Mouse (Mus musculus): ENCODE measurements around the gene Dtx3. TPM values are rescaled to one million over a fixed set of nuclear protein-coding genes. Genes with fewer than 3 reads are reported as not detected.
"Not testable (repeated sequence)": the region's sequence is repeated elsewhere in the genome, so short reads cannot be mapped to it uniquely, and the experiment has no call there.

The Dtx3 gene
- polyA plus RNA-seq, 1 experiment from 2014 or later: 83.0 TPM

DNA sequence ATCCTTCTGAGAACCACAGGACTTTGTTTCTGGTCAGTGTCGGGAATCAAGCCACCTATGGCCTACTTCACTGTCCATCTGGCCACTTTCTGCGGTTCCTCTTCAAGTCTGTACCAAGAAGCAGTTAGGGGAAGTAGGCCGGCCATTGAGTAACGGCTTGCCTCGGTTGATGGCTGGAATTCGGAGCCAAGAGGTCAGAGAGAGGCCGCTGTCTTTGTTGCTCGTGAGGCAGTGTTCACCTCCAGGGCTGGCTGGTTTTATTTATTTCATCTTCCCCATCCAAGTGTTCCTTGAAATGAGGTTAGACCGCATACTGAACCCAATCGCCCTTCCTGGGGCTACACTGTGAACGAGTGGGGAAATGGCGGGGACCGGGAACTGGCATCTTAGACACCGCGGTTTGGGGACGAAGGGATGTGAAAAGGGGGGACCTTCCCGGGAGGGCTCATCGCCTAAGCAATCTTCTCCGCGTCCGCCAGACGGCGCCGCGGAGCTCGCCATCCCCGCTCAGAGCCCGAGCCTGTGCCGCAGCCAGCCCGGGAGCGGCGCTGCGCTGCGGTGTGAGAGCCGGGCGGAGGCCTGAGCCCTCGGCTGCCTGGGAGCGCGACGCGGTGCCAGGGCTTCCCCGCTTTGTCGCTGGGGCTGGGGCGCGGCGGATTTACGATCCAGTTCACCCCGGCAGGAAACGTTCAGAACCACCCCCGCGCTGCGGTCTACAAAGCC lies 30.7 kb downstream of the Dtx3 start, which contains the start of gene B4galnt1:
TSS of gene B4galnt1 (plus strand) at position 595 of the 723 bp plus-strand sequence.
- no peaks in the 10 kb centered on the region for H3K9me3 ChIP-seq (replicated peaks; ENCODE audit: control insufficient read depth, low read length)
- 3% methylated on average over 50 of the region's 52 CpGs for WGBS (ENCODE audit: insufficient replicate concordance)
- H3K36me3 ChIP-seq (ENCODE audit: control insufficient read depth, insufficient read depth, low read length): no peaks in the 10 kb centered on the region
- peak within 1 kb of the TSS; percentile 84 for H3K4me2 ChIP-seq
- peaks cover 19% of the 10 kb centered on the region for H3K4me1 ChIP-seq (ENCODE audit: control insufficient read depth, insufficient read depth, low read length)
- ATAC-seq (replicated peaks; ENCODE audit: insufficient number of reproducible peaks, low FRiP score, low TSS enrichment): peak; percentile 37
- peak within 1 kb of the TSS; percentile 58 for H3K4me3 ChIP-seq (ENCODE audit: low read depth, low read length)
- H3K27me3 ChIP-seq (ENCODE audit: control insufficient read depth, insufficient read depth, low read length): peaks cover 62% of the 10 kb centered on the region
- no peak within 1 kb of the TSS for H3K27ac ChIP-seq (ENCODE audit: low read depth, low read length)
- H3K9ac ChIP-seq (ENCODE audit: low read depth, low read length): peak within 1 kb of the TSS; percentile 61; the same call in 1 of the 2 replicates

DNA sequence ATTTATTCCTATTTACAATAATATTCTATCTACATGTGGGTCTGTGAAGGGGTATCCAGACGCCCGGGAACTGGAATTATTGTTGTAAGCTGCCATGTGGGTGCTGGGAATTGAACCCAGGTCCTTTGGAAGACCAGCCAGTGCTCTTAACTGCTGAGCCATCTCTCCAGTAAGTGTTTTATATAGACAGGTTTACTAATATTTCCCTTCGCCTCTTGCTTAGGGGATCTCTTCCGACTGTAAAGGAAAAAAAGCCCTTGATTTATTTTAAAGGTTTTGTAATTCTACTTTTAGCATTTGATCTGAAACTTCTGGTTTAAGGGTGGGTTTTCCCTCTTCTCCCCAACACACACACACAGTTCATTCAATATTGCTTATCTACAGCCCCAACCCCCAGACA lies 31.3 kb downstream of the Dtx3 start:
- Histone ChIP-seq H3K4me1 (ENCODE audit: control insufficient read depth, insufficient read depth, low read length) (peaks cover 19% of the 10 kb centered on the region), H3K27me3 (ENCODE audit: control insufficient read depth, insufficient read depth, low read length) (peaks cover 56% of the 10 kb centered on the region)
- ATAC-seq (replicated peaks; ENCODE audit: insufficient number of reproducible peaks, low FRiP score, low TSS enrichment): no peak

GRCm38 (mm10) chr10:127162771-127163261 lies 32.7 kb downstream of the Dtx3 start:
- H3K9me3 ChIP-seq (replicated peaks; ENCODE audit: control insufficient read depth, low read length); ATAC-seq (replicated peaks; ENCODE audit: insufficient number of reproducible peaks, low FRiP score, low TSS enrichment); H3K9ac ChIP-seq (ENCODE audit: low read depth, low read length); H3K36me3 ChIP-seq (ENCODE audit: control insufficient read depth, insufficient read depth, low read length); H3K4me3 ChIP-seq (ENCODE audit: low read depth, low read length); H3K4me2 ChIP-seq; H3K27ac ChIP-seq (ENCODE audit: low read depth, low read length): not testable (repeated sequence)
- H3K27me3 ChIP-seq (ENCODE audit: control insufficient read depth, insufficient read depth, low read length): peaks cover 43% of the 10 kb centered on the region
- WGBS (ENCODE audit: insufficient replicate concordance): 40% methylated on average over 7 of the region's 7 CpGs
- peaks cover 18% of the 10 kb centered on the region for H3K4me1 ChIP-seq (ENCODE audit: control insufficient read depth, insufficient read depth, low read length)

More for the DNA sequence above, 31.3 kb downstream of the Dtx3 start:
- H3K9me3 ChIP-seq (replicated peaks; ENCODE audit: control insufficient read depth, low read length): no peaks in the 10 kb centered on the region
- H3K27ac ChIP-seq (ENCODE audit: low read depth, low read length): no peak overlapping the region
- H3K9ac ChIP-seq (ENCODE audit: low read depth, low read length): no peak overlapping the region
- no peaks in the 10 kb centered on the region for H3K36me3 ChIP-seq (ENCODE audit: control insufficient read depth, insufficient read depth, low read length)
- no peak overlapping the region for H3K4me2 ChIP-seq
- no peak overlapping the region for H3K4me3 ChIP-seq (ENCODE audit: low read depth, low read length)
- 83% methylated on average over 4 of the region's 4 CpGs for WGBS (ENCODE audit: insufficient replicate concordance)

DNA sequence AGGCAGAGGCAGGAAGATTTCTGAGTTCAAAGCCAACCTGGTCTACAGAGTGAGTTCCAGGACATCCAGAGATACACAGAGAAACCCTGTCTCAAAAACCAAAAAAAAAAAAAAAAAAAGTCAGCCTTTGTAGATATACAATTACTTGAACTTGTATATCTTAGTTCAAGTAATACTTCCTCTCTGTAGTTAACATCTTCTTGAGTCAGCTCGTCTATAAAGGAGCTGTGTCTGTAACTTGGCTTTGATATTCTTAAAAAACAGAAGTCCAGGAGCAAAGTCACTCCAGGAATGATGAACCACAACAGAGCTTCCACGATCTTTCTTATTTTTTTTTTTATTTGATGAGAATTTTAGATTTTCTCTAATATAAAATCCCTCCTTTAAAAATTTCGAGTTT lies 34.8 kb downstream of the Dtx3 start:
- H3K36me3 ChIP-seq (ENCODE audit: control insufficient read depth, insufficient read depth, low read length): no peaks in the 10 kb centered on the region
- 67% methylated on average over 3 of the region's 3 CpGs for WGBS (ENCODE audit: insufficient replicate concordance)
- no peak overlapping the region for H3K9ac ChIP-seq (ENCODE audit: low read depth, low read length)
- H3K27me3 ChIP-seq (ENCODE audit: control insufficient read depth, insufficient read depth, low read length): peaks cover 23% of the 10 kb centered on the region
- ATAC-seq (replicated peaks; ENCODE audit: insufficient number of reproducible peaks, low FRiP score, low TSS enrichment): no peak
- H3K4me3 ChIP-seq (ENCODE audit: low read depth, low read length): no peak overlapping the region
- H3K27ac ChIP-seq (ENCODE audit: low read depth, low read length): no peak overlapping the region
- H3K9me3 ChIP-seq (replicated peaks; ENCODE audit: control insufficient read depth, low read length): no peaks in the 10 kb centered on the region
- H3K4me1 ChIP-seq (ENCODE audit: control insufficient read depth, insufficient read depth, low read length): peaks cover 9% of the 10 kb centered on the region
- no peak overlapping the region for H3K4me2 ChIP-seq

DNA sequence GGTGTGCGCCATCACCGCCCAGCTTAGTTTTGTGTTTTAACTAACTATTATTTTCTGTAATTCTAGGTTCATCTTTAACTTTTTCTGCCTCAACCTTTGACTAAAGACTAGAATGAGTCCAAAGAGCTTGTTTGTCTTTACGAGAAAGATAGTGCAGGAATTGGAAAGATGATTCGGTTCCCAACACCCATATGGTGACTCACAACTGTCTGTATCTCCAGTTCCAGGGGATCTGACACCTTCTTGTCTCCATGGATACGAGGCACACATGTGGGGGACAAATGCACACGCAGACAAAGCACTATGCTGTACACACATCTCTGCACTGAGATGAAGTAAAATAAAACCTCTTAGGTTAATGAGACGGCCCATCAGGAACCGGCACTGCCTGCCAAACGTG lies 35.4 kb downstream of the Dtx3 start:
- Histone ChIP-seq H3K9ac (ENCODE audit: low read depth, low read length) (no peak overlapping the region), H3K4me2 (no peak overlapping the region)
- WGBS (ENCODE audit: insufficient replicate concordance): 79% methylated on average over 9 of the region's 9 CpGs

GRCm38 (mm10) chr10:127158471-127158870 lies 37.1 kb downstream of the Dtx3 start:
- WGBS (ENCODE audit: insufficient replicate concordance): 61% methylated on average over 3 of the region's 3 CpGs
- ATAC-seq (replicated peaks; ENCODE audit: insufficient number of reproducible peaks, low FRiP score, low TSS enrichment): no peak
- Histone ChIP-seq H3K9ac (ENCODE audit: low read depth, low read length) (no peak overlapping the region), H3K27ac (ENCODE audit: low read depth, low read length) (no peak overlapping the region), H3K4me1 (ENCODE audit: control insufficient read depth, insufficient read depth, low read length) (no peaks in the 10 kb centered on the region), H3K36me3 (ENCODE audit: control insufficient read depth, insufficient read depth, low read length) (no peaks in the 10 kb centered on the region), H3K27me3 (ENCODE audit: control insufficient read depth, insufficient read depth, low read length) (peaks cover 5% of the 10 kb centered on the region; the same call in 1 of the 2 replicates), H3K4me2 (no peak overlapping the region), H3K9me3 (replicated peaks; ENCODE audit: control insufficient read depth, low read length) (no peaks in the 10 kb centered on the region), H3K4me3 (ENCODE audit: low read depth, low read length) (no peak overlapping the region)

More for the DNA sequence above, 35.4 kb downstream of the Dtx3 start:
- Histone ChIP-seq H3K36me3 (ENCODE audit: control insufficient read depth, insufficient read depth, low read length) (no peaks in the 10 kb centered on the region), H3K27ac (ENCODE audit: low read depth, low read length) (no peak overlapping the region), H3K4me1 (ENCODE audit: control insufficient read depth, insufficient read depth, low read length) (0 out of 2 replicates have a peak, but pooled peaks cover 4% of the 10 kb centered on the region), H3K4me3 (ENCODE audit: low read depth, low read length) (no peak overlapping the region), H3K9me3 (replicated peaks; ENCODE audit: control insufficient read depth, low read length) (no peaks in the 10 kb centered on the region), H3K27me3 (ENCODE audit: control insufficient read depth, insufficient read depth, low read length) (peaks cover 16% of the 10 kb centered on the region; the same call in 1 of the 2 replicates)
- ATAC-seq (replicated peaks; ENCODE audit: insufficient number of reproducible peaks, low FRiP score, low TSS enrichment): no peak

- H3K9ac ChIP-seq (ENCODE audit: low read depth, low read length): no peak overlapping the region
- 67% methylated on average over 1 of the region's 1 CpGs for WGBS (ENCODE audit: insufficient replicate concordance)
- no peaks in the 10 kb centered on the region for H3K4me1 ChIP-seq (ENCODE audit: control insufficient read depth, insufficient read depth, low read length)
- H3K4me3 ChIP-seq (ENCODE audit: low read depth, low read length): no peak overlapping the region
- ATAC-seq (replicated peaks; ENCODE audit: insufficient number of reproducible peaks, low FRiP score, low TSS enrichment): no peak
- H3K4me2 ChIP-seq: no peak overlapping the region
- H3K27ac ChIP-seq (ENCODE audit: low read depth, low read length): no peak overlapping the region
- no peaks in the 10 kb centered on the region for H3K9me3 ChIP-seq (replicated peaks; ENCODE audit: control insufficient read depth, low read length)
- no peaks in the 10 kb centered on the region for H3K27me3 ChIP-seq (ENCODE audit: control insufficient read depth, insufficient read depth, low read length)
- no peaks in the 10 kb centered on the region for H3K36me3 ChIP-seq (ENCODE audit: control insufficient read depth, insufficient read depth, low read length)
Observed at GRCm38 (mm10) chr10:127156511-127156910, 39.0 kb downstream of the Dtx3 start.

GRCm38 (mm10) chr10:127156089-127156488 lies 39.4 kb downstream of the Dtx3 start:
- no peaks in the 10 kb centered on the region for H3K4me1 ChIP-seq (ENCODE audit: control insufficient read depth, insufficient read depth, low read length)
- H3K27me3 ChIP-seq (ENCODE audit: control insufficient read depth, insufficient read depth, low read length): no peaks in the 10 kb centered on the region
- H3K27ac ChIP-seq (ENCODE audit: low read depth, low read length): no peak overlapping the region
- H3K4me2 ChIP-seq: no peak overlapping the region
- H3K9ac ChIP-seq (ENCODE audit: low read depth, low read length): no peak overlapping the region
- no peak for ATAC-seq (replicated peaks; ENCODE audit: insufficient number of reproducible peaks, low FRiP score, low TSS enrichment)
- 78% methylated on average over 1 of the region's 1 CpGs for WGBS (ENCODE audit: insufficient replicate concordance)
- H3K36me3 ChIP-seq (ENCODE audit: control insufficient read depth, insufficient read depth, low read length): no peaks in the 10 kb centered on the region
- no peak overlapping the region for H3K4me3 ChIP-seq (ENCODE audit: low read depth, low read length)
- H3K9me3 ChIP-seq (replicated peaks; ENCODE audit: control insufficient read depth, low read length): no peaks in the 10 kb centered on the region

DNA sequence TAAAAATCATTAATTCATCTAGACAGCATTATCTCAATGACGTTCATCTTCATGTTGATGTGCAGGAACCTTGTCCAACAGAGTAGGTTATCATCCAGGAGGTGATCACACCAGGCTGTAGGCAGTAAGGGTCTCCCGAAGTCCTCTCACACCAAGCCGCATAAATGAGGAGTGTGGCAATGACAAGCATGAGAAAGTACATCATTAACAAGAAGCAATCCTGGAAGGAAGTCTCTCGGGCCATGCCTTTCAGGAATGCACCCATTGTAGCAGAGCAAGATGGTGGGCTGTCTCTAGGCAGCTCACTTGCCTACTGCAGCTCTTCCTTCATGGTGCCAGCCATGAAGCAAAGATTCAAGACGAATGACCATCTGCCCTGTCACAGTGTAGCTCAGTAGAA lies 40.9 kb downstream of the Dtx3 start:
- Histone ChIP-seq H3K4me1 (ENCODE audit: control insufficient read depth, insufficient read depth, low read length) (no peaks in the 10 kb centered on the region), H3K9ac (ENCODE audit: low read depth, low read length) (no peak overlapping the region), H3K9me3 (replicated peaks; ENCODE audit: control insufficient read depth, low read length) (no peaks in the 10 kb centered on the region), H3K27ac (ENCODE audit: low read depth, low read length) (no peak overlapping the region), H3K4me2 (no peak overlapping the region), H3K36me3 (ENCODE audit: control insufficient read depth, insufficient read depth, low read length) (no peaks in the 10 kb centered on the region), H3K27me3 (ENCODE audit: control insufficient read depth, insufficient read depth, low read length) (no peaks in the 10 kb centered on the region), H3K4me3 (ENCODE audit: low read depth, low read length) (no peak overlapping the region)
- WGBS (ENCODE audit: insufficient replicate concordance): 83% methylated on average over 5 of the region's 5 CpGs
- no peak for ATAC-seq (replicated peaks; ENCODE audit: insufficient number of reproducible peaks, low FRiP score, low TSS enrichment)

All from heart, embryonic 11.5 days (tissue).